Mouse (Mus musculus): ENCODE data around the gene Sdsl. TPM values are rescaled to one million over a fixed set of nuclear protein-coding genes. Genes with fewer than 3 reads are reported as not detected.

The Sdsl gene
- polyA plus RNA-seq, 1 experiment from 2014 or later, result 1.7 TPM

GRCm38 (mm10) chr5:120435006-120435681 is 37.5 kb downstream of the Sdsl start:
- Histone ChIP-seq H3K4me1 (peaks cover 34% of the 10 kb centered on the region), H3K4me2 (replicated peaks) (no peak overlapping the region), H3K4me3 (replicated peaks) (peak overlapping the region; percentile 36; the same call in 1 of the 2 replicates), H3K27ac (replicated peaks) (no peak overlapping the region), H3K9ac (no peak overlapping the region), H3K27me3 (peaks cover 98% of the 10 kb centered on the region), H3K36me3 (no peaks in the 10 kb centered on the region), H3K9me3 (replicated peaks) (no peaks in the 10 kb centered on the region)
- under 1% methylated on average over 44 of the region's 44 CpGs for WGBS
- ATAC-seq (ENCODE audit: insufficient number of reproducible peaks, low FRiP score, low TSS enrichment, low read depth), result no peak

- no peak overlapping the region for H3K4me3 ChIP-seq (replicated peaks)
- H3K27ac ChIP-seq (replicated peaks), result no peak overlapping the region
- H3K36me3 ChIP-seq, result no peaks in the 10 kb centered on the region
Measured at GRCm38 (mm10) chr5:120434231-120434735, 38.3 kb downstream of the Sdsl start.

GRCm38 (mm10) chr5:120433135-120433760 is 39.4 kb downstream of the Sdsl start:
- WGBS, result 2% methylated on average over 13 of the region's 13 CpGs
- ATAC-seq (ENCODE audit: insufficient number of reproducible peaks, low FRiP score, low TSS enrichment, low read depth), result no peak

More at GRCm38 (mm10) chr5:120434231-120434735, 38.3 kb downstream of the Sdsl start:
- WGBS, result 2% methylated on average over 21 of the region's 21 CpGs
- peaks cover 98% of the 10 kb centered on the region for H3K27me3 ChIP-seq
- H3K4me1 ChIP-seq, result peaks cover 28% of the 10 kb centered on the region
- H3K9ac ChIP-seq, result no peak overlapping the region
- ATAC-seq (ENCODE audit: insufficient number of reproducible peaks, low FRiP score, low TSS enrichment, low read depth), result no peak
- no peak overlapping the region for H3K4me2 ChIP-seq (replicated peaks)
- H3K9me3 ChIP-seq (replicated peaks), result no peaks in the 10 kb centered on the region

GRCm38 (mm10) chr5:120432486-120433015 is 40.1 kb downstream of the Sdsl start:
- H3K4me1 ChIP-seq, result peaks cover 24% of the 10 kb centered on the region
- no peak overlapping the region for H3K9ac ChIP-seq
- H3K9me3 ChIP-seq (replicated peaks), result no peaks in the 10 kb centered on the region
- ATAC-seq (ENCODE audit: insufficient number of reproducible peaks, low FRiP score, low TSS enrichment, low read depth), result no peak
- WGBS, result under 1% methylated on average over 9 of the region's 9 CpGs
- no peak overlapping the region for H3K4me3 ChIP-seq (replicated peaks)
- peaks cover 98% of the 10 kb centered on the region for H3K27me3 ChIP-seq
- no peak overlapping the region for H3K27ac ChIP-seq (replicated peaks)
- no peaks in the 10 kb centered on the region for H3K36me3 ChIP-seq
- no peak overlapping the region for H3K4me2 ChIP-seq (replicated peaks)

More at GRCm38 (mm10) chr5:120433135-120433760, 39.4 kb downstream of the Sdsl start:
- peaks cover 29% of the 10 kb centered on the region for H3K4me1 ChIP-seq
- no peaks in the 10 kb centered on the region for H3K36me3 ChIP-seq
- H3K9me3 ChIP-seq (replicated peaks), result no peaks in the 10 kb centered on the region
- H3K9ac ChIP-seq, result no peak overlapping the region
- H3K27ac ChIP-seq (replicated peaks), result no peak overlapping the region
- no peak overlapping the region for H3K4me2 ChIP-seq (replicated peaks)
- peaks cover 98% of the 10 kb centered on the region for H3K27me3 ChIP-seq
- no peak overlapping the region for H3K4me3 ChIP-seq (replicated peaks)

- Histone ChIP-seq H3K9me3 (replicated peaks) (no peaks in the 10 kb centered on the region), H3K4me3 (replicated peaks) (peak within 1 kb of the TSS; percentile 19), H3K9ac (no peak within 1 kb of the TSS), H3K4me2 (replicated peaks) (no peak within 1 kb of the TSS), H3K27ac (replicated peaks) (no peak within 1 kb of the TSS), H3K4me1 (peaks cover 22% of the 10 kb centered on the region), H3K27me3 (peaks cover 98% of the 10 kb centered on the region), H3K36me3 (no peaks in the 10 kb centered on the region)
- ATAC-seq (ENCODE audit: insufficient number of reproducible peaks, low FRiP score, low TSS enrichment, low read depth), result no peak
- under 1% methylated on average over 69 of the region's 69 CpGs for WGBS
Measured at GRCm38 (mm10) chr5:120431649-120432485, 40.7 kb downstream of the Sdsl start, which contains the start of gene Lhx5. Lhx5 (plus strand) TSS chr5:120431699.

- no peak for ATAC-seq (ENCODE audit: insufficient number of reproducible peaks, low FRiP score, low TSS enrichment, low read depth)
- no peak overlapping the region for H3K4me3 ChIP-seq (replicated peaks)
Measured at GRCm38 (mm10) chr5:120431001-120431583, 41.5 kb downstream of the Sdsl start.

GRCm38 (mm10) chr5:120429692-120430091 is 42.9 kb downstream of the Sdsl start:
- peaks cover 8% of the 10 kb centered on the region for H3K4me1 ChIP-seq
- peaks cover 95% of the 10 kb centered on the region for H3K27me3 ChIP-seq
- H3K27ac ChIP-seq (replicated peaks), result no peak overlapping the region
- 7% methylated on average over 6 of the region's 6 CpGs for WGBS
- H3K9me3 ChIP-seq (replicated peaks), result no peaks in the 10 kb centered on the region
- no peak for ATAC-seq (ENCODE audit: insufficient number of reproducible peaks, low FRiP score, low TSS enrichment, low read depth)
- H3K4me3 ChIP-seq (replicated peaks), result no peak overlapping the region
- no peaks in the 10 kb centered on the region for H3K36me3 ChIP-seq
- H3K4me2 ChIP-seq (replicated peaks), result no peak overlapping the region
- no peak overlapping the region for H3K9ac ChIP-seq

More at GRCm38 (mm10) chr5:120431001-120431583, 41.5 kb downstream of the Sdsl start:
- Histone ChIP-seq H3K4me2 (replicated peaks) (no peak overlapping the region), H3K27me3 (peaks cover 98% of the 10 kb centered on the region), H3K9ac (no peak overlapping the region), H3K36me3 (no peaks in the 10 kb centered on the region), H3K27ac (replicated peaks) (no peak overlapping the region), H3K9me3 (replicated peaks) (no peaks in the 10 kb centered on the region), H3K4me1 (peaks cover 19% of the 10 kb centered on the region)
- 1% methylated on average over 30 of the region's 30 CpGs for WGBS

- Histone ChIP-seq H3K27ac (replicated peaks) (no peak overlapping the region), H3K4me3 (replicated peaks) (no peak overlapping the region), H3K9me3 (replicated peaks) (no peaks in the 10 kb centered on the region), H3K4me1 (peaks cover 8% of the 10 kb centered on the region), H3K4me2 (replicated peaks) (no peak overlapping the region), H3K9ac (no peak overlapping the region), H3K36me3 (no peaks in the 10 kb centered on the region), H3K27me3 (peaks cover 95% of the 10 kb centered on the region)
- 4% methylated on average over 5 of the region's 6 CpGs for WGBS
- no peak for ATAC-seq (ENCODE audit: insufficient number of reproducible peaks, low FRiP score, low TSS enrichment, low read depth)
Measured at GRCm38 (mm10) chr5:120428990-120429389, 43.6 kb downstream of the Sdsl start.

GRCm38 (mm10) chr5:120428189-120428838 is 44.3 kb downstream of the Sdsl start:
- WGBS, result 1% methylated on average over 21 of the region's 21 CpGs
- peaks cover 8% of the 10 kb centered on the region for H3K4me1 ChIP-seq
- H3K4me3 ChIP-seq (replicated peaks), result no peak overlapping the region
- no peak overlapping the region for H3K4me2 ChIP-seq (replicated peaks)
- H3K27me3 ChIP-seq, result peaks cover 95% of the 10 kb centered on the region
- H3K9me3 ChIP-seq (replicated peaks), result no peaks in the 10 kb centered on the region
- no peak overlapping the region for H3K27ac ChIP-seq (replicated peaks)
- H3K36me3 ChIP-seq, result no peaks in the 10 kb centered on the region
- H3K9ac ChIP-seq, result no peak overlapping the region
- ATAC-seq (ENCODE audit: insufficient number of reproducible peaks, low FRiP score, low TSS enrichment, low read depth), result no peak

GRCm38 (mm10) chr5:120427451-120427938 is 45.1 kb downstream of the Sdsl start:
- H3K36me3 ChIP-seq, result no peaks in the 10 kb centered on the region
- H3K4me1 ChIP-seq, result peaks cover 8% of the 10 kb centered on the region
- peaks cover 95% of the 10 kb centered on the region for H3K27me3 ChIP-seq
- H3K4me2 ChIP-seq (replicated peaks), result no peak overlapping the region
- no peak overlapping the region for H3K9ac ChIP-seq
- H3K27ac ChIP-seq (replicated peaks), result no peak overlapping the region
- no peak overlapping the region for H3K4me3 ChIP-seq (replicated peaks)
- under 1% methylated on average over 33 of the region's 33 CpGs for WGBS
- ATAC-seq (ENCODE audit: insufficient number of reproducible peaks, low FRiP score, low TSS enrichment, low read depth), result no peak
- no peaks in the 10 kb centered on the region for H3K9me3 ChIP-seq (replicated peaks)
